Mouse (Mus musculus) fibroblast of lung, adult 2 months (primary cell): ENCODE measurements around the gene Elovl3.
"Not testable (repeated sequence)": the region's sequence is repeated elsewhere in the genome, so short reads cannot be mapped to it uniquely, and the experiment has no call there.

ENCODE experiments used
- DNase-seq: peaks from one replicate; pipeline ENCODE4 v3.0.0-alpha.2; 2011; ENCODE audit warnings: low read depth

Gene Elovl3

DNA sequence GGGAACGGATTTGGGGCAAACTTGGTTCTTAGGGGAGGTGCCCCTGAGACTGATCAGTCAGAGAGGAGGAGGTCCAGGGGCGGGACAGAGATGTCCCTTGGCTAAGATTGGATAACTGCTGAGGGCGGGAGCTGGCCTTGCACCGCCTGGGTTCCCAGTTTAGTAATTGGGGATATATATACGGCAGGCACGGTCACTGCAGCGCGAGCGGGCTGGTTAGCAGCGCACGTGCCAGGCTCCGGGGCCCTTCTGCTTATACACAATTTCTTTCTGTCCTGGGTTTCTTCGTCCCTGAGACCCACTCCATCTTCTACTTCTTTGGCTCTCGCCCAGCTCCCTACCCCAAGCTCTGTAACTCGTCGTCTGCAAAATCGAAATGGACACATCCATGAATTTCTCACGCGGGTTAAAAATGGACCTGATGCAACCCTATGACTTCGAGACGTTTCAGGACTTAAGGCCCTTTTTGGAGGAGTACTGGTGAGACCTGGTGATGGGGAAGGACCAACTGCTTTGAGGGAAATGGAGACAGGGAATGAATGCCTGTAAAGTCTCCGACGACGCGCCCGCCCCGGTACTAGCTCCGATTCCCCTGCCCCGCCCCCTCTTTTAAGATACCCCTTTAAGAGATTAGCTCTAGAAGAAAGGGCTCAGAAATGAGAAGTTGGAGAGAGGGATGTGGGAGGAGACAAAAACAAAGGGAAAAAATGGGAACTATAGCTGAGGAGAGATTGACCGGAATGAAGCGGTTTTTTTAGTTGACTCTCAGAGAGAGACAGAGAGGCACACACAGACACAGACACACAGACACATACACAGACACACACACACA is at the start of gene Elovl3:
TSS of gene Elovl3 (plus strand) at position 204 of the 832 bp plus-strand sequence.
- DNase-seq: no peak

DNA sequence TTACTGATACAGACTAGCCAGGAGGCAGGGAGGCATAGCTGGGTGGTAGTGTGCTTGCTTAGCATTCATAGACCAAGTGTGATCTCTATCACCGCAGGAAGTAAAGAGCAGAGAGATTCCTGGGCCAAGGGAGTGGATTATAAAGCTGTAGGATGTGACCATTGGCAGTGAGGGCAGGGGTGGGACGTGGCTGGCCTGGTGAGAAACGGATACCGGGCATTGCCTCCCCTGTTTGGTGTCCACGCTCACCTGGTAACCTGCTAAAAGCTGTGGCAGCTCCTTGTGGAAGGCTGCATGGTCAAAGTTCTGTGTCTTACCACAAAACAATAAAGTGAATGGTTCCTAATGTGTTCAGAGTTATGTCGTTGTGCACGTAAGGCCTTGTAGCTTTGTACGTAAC is 46.5 kb upstream of the Elovl3 start:
- no peak for DNase-seq

DNA sequence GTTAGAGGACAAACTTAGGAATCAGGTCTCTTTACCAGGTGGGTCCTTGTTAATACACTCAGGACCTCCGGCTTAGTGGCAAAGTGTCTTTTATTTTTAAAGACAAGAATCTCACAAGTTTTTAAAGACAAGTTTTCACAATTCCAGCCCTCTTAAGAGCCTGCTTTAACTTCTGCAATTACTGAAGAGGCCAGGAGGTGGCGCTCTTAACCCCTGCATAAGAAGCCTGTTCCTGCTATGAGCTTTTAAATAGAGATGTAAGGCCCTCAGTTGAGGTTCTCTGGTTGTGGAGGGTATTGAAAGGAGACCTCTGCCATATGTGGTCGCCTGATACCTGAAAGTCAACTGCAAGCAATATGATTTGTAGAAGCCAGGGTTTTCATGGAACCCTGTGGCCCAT is 45.4 kb upstream of the Elovl3 start:
- peak; percentile 33 for DNase-seq

DNA sequence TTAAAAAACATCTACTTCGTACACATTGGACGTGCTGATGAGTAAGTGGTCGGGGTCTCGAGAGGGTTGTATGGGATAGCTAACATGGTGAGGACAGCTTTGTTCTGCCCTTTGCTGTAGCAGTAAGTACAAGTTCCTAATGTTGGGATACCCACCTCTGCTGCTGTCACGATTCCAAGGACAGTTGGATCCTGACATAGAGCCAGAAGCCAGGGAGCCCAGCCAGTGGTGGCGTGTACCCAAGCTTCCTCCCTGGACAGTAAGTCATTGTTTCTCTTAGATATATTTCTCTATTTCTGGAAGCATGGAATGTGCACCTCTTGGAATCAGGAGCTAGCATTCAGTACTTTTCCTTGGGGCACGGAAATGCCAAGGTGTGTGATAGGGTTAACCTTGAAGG is 43.8 kb upstream of the Elovl3 start:
- DNase-seq: peak; percentile 21

DNA sequence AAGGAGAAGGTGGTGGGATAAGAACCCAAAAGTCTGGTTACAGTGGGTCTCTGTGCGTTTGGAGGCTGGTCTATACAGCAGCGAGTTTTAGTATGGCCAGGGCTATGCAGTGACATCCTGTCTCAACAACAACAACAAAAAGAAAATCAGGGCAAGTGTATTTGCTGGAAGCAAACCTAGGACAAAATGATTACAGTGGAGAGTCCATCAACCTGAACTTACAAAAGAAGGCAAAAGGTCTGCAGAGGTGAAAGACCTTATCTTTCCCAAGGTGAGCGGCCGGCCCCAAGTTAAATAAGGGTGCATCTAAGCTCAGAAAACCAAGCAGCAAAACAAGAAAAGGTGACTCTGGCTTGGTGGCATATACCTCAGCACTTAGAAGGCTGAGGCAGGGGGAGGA is 40.1 kb upstream of the Elovl3 start:
- no peak for DNase-seq

DNA sequence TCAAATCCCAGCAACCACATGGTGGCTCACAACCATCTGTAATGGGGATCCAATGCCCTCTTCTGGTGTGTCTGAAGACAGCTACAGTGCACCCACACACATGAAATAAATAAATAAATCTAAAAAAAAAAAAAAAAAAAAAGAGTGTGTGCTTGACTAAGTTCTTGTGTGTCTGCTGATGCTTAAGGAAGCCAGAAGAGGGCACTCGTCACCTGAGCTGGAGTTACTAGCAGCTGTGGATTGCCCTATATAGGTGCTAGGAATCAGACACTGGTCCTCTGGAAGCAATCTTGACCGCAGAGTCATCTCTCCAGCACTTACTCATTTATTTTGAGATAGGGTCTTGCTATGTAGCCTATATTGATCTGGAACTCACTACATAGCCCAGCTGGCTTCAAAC is 37.6 kb upstream of the Elovl3 start:
- no peak for DNase-seq

DNA sequence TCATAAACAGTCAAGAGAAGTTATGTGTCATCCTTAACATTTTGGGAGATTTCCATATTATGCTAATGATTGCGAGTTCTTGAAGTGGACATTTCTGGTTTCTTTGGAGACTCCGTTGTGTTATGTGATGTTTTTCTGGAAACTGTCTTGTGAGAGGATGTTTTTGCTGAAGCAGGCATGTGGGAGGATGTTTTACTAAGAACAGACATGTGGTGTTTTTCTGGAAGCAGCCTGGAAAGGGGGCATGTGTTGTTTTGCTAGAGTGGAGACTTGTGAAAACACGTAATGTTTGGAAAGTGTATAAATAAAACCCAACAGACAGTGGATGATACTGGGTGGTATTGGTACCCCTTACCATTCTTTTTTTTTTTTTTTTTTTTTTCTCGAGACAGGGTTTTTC is 36.4 kb upstream of the Elovl3 start:
- DNase-seq: no peak

DNA sequence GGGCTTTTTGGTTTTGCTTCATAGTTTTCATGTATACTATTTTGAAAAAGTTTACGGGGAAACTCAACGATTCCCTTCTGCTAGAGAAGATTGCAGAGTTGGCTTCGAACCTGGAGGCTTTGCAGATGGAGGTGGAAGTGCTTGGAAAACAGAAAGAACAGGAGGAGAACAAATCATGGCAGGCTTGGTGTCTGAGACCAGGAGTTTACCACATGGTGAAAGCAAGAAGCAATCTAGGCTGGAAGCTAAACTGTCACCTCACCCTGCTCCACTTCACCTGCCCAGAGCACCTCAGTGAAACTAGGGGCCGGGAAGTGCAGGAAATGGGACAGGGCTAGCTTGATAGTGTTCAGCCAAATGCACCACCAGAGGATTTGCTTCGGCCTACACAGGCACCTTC is 35.3 kb upstream of the Elovl3 start:
- DNase-seq: no peak

DNA sequence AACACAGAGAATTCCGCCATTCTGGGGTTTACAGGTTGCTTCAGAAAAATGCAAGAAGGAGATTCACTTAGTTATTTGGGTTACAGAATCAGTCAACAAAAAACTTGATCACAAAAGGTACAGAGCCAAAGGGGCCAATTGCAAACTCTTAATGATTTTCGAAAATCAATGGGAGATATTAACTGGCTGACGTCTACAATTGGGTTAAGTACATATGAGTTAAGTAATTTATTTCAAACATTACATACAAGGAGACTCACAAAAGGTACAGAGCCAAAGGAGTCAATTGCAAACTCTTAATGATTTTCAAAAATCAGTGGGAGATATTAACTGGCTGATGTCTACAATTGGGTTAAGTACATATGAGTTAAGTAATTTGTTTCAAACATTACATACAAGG is 32.1 kb upstream of the Elovl3 start:
- no peak for DNase-seq

DNA sequence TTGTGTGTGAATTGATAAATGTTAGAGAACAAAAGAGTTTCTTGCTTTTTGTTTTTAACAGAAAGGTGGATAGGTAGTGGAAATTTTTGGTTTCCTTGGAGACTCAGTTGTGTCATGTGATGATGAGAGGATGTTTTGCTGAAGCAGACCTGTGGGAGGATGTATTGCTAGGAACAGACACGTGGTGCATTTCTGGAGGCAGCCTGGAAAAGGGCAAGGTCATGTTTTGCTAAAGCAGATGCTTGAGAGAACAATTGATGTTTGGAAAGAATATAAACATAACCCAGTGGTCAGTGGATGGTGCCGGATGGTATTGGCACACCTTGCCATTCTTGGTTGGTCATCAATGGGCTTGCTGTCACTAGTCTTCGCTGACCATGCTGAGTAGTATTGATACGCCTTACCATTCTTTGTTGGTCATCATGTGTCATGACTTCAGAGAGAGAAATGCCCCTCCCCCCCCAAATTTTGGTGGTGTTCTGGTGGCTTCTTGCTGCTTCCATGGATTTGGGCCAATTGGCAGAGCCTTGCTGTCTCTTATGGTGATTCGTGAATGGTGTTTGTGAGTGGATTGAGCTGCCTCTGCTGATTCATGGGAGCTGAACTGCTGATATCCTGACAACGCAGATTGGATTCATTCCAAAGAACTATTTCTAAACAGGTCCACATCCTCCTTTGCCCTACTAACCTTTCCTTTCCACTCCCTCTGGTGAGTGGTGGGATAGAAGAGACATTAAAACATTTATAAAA is 28.1 kb upstream of the Elovl3 start:
- no peak for DNase-seq

DNA sequence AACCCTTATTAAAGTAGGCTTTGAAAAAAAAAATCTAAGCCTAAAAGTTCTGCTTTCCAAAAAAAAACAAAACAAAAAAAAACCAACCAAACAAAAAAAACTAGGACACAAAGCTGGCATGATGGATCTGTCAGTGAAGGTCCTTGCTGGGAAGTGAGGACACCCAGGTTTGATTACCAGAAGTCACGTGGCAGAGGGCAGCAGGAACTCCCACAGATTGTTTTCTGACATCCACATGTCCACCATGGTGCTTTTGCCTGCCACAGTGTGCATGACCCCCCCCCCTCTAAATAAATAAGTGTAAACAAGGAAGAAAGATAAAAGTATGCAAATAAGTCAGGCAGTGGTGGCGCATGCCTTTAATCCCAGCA is 27.5 kb upstream of the Elovl3 start:
- DNase-seq: no peak

DNA sequence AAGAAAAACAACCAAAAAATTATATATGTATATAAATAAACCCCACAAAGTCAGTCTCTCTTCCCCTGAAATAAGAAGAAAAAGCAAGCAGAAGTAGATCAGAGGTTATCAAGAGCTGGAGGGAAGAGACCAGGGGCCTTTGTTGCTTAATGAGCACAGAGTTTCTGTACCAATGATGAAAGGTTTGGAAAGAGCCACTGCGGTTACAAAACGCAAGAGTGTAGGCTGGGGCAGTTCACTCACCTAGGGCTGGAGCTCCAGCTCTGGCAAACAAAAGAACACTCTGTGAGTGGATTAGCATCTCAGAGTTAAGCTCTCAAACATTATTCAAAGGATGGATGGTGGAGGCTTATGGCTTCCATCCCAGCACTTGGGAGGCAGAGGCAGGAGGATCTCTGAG is 21.5 kb upstream of the Elovl3 start:
- no peak for DNase-seq

DNA sequence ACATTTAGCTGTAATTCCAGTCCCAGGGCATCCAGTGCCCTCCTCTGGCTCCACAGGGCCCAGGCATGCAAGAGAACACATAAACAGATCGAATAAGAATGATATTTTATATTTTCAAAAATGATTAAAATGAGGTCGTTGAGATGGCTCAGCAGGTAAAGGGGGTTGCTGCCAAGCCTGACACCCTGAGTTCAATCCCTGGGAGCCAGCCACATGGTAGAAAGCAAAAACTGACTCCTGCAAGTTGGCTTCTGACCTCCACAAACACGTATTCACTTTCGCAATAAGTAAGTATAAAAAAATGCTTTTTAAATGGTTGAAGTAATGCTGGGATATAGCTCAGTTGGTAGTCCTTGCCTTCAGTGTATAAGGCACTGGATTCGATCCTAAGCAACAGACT is 20.9 kb upstream of the Elovl3 start:
- no peak for DNase-seq

DNA sequence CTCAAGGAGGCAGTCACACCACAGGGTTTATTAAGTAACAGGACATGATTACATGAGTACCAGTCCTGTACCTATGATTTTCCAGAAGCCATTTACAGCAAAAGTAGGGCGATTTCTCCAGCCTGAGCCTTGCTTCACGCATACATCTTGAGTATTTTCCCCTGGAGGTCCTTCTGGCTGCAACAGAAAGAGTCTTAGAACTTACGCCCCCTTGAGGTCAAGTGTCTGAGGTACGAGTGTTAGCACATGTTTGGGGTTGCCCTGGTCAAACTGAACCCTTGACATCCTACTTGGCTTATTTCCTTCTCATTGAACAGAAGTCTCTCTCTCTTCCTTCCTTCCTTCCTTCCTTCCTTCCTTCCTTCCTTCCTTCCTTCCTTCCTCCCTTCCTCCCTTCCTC is 17.1 kb upstream of the Elovl3 start:
- DNase-seq: no peak

DNA sequence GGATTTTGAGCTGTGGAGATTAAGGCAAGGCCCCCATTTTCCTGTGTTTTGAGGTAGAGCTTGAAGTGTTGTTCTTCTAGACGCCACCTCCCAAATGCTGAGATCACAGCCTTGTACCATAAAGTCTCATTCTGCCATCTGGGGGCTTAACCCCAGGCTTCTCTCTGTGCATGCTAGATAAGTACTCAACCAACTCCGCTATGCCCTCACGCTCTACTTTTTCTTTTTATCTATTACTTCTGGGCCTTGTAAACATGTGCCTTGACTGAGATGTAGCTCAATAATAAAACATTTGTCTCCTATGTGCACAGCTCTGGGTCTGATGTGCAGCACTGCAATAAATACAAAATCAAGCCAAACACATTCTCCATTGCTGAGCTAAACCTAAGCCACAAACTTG is 12.2 kb upstream of the Elovl3 start:
- DNase-seq: no peak

DNA sequence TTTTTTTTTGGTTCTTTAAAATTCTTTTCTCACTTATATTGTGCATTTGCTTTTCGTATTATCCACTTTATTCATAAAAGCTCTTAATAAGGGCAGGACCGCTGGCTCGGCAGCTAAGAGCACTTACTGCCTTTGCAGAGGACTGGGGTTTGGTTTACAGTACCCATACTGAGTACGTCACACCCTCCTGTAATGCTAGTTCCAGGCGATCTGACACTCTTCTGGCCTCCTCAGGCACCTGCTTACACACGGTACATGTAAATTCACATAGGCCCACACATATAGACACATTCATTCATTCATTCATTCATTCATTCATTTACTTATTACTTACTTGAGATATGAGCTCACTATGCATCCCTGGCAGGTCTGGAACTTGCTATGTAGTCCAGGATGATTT is 10.8 kb upstream of the Elovl3 start:
- no peak for DNase-seq

DNA sequence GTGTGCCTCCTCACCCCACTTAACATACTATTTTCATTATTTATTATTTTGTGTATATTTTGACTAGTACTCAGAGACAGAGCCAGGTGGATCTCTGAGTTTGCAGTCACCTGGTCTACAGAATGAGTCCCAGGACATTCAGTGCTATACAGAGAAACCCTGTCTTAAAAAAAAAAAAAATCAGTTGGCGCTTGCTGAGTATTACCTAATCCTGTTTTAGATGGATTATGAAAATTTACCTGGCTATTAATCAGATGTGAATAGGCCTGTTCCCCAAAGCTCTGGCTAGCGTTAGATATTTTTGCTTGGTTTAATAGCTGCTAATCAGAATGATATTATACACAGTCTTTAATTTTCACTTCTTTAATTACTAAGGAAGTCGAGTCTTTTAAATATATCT is 7.8 kb upstream of the Elovl3 start:
- DNase-seq: no peak

DNA sequence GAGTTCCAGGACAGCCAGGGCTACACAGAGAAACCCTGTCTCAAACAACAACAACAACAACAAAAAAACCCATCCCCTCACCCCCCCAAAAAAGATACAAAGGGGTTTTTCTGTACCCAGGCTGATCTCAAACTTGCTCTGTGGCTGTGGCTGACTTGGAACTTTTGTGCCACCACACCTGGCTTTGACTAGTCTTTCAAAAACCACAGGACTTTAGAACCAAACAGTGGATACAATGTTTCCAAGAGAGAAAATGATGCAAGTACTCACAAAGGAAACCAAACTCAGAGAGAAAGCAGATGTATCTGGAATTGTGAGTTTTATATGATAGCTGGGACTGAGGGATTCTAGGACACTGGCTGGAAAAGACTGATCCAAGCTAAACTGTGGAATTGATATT is 7.0 kb upstream of the Elovl3 start:
- no peak for DNase-seq

DNA sequence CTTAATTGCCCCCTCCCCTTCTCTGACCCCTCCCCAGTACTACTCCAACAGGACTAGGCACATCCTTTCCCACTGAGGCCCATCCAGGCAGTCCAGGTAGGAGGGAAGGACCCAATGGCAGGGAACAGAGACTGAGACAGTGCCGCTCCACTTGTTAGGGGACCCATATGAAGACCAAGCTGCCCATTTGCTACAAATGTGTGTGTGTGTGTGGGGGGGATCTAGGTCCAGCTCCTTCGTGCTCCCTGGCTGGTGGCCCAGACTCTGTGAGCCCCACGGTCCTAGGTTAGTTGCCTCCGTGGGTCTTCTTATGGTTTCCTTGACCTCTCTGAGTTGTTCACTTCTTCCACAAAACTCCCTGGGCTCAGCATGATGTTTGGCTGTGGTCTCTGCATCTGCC is 5.4 kb upstream of the Elovl3 start:
- no peak for DNase-seq

DNA sequence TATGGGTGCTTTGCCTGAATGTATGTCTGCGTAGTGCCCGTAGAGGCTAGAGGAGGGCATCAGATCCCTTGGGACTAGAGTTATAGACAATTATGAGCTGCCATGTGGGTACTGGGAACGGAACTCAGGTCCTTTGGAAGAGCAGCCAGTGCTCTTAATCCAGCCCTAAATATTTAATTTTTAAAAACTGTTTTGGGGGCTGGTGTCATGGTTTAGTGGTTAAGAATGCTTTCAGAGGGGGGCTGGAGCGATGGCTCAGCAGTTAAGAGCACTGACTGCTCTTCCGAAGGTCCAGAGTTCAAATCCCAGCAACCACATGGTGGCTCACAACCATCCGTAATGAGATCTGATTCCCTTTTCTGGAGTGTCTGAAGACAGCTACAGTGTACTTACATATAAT is 2.0 kb upstream of the Elovl3 start:
- not testable (repeated sequence) for DNase-seq

DNA sequence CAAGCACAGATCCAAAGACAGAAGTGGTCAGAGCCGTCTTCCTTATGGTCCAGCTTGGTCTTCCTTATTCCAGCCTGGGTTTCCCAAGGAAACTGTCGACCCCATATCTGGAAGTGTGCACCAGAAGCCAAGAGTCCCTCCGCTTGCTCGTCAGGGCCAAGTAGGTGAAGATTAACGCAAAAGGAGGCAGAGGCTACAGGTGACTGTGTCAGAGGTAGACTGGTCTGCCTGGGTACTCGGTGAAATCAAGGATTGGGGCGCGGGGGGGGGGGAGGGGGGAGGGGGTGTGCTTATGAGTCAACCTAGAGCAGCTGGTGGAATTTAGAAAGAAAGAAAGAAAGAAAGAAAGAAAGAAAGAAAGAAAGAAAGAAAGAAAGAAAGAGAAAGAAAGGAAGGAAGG is 414 bp upstream of the Elovl3 start:
- DNase-seq: no peak

DNA sequence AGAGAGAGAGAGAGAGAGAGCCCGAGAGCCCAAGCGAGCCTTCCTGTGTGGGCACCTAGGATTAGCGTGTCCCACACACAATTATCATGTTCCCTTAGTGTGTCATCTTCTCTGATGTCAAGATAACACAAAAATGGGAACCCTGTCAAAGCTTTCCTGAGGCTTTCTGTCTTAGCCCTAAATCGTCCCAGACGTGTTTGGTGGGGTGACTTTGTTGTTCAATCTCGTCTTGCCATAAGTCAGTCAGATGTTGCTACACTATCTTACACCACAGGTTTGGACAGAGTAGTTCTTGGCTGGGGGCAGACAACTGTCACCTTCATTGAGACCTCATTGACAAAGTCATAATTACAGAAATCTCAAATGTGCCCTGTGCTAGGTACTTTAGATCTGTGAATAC is 880 bp downstream of the Elovl3 start:
- no peak for DNase-seq

DNA sequence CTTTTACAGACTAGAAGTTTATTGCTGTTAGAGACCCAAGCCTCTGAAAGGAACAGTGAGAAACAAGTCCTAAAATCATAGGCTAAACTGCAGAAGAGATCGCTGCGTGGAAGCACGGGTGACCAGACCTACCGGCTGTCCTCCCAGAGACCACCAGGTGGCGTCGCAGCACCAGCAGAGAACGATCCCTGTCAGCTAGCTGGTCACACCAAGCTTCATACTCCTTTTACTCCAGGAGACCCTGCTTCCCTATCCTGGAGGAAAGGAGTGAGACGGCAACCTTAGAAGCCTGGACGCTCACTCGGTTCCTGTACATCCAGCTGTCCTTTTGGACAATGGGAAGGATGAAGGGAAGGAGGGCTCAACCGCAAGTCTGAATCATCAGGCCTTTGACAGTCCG is 3.6 kb downstream of the Elovl3 start:
- peak; percentile 57 for DNase-seq
